Mouse (Mus musculus) MEL (cell line): Measurements from ENCODE around the gene Mrtfb. TPM values are rescaled to one million over a fixed set of nuclear protein-coding genes. Genes with fewer than 3 reads are reported as not detected.

Experiments
- DNase-seq: peaks from one replicate; pipeline ENCODE4 v3.0.0; 2011; ENCODE audit warnings: low read depth, low spot score
- H3K27ac ChIP-seq: 2 replicates; pipeline ENCODE4 v1.5.1; 2012; ENCODE audit warnings: low read depth, mild to moderate bottlenecking, control low read depth, low read length, moderate library complexity; ENCODE audit not compliant: control insufficient read depth
- H3K27me3 ChIP-seq, 2 experiments: fragments of 150-350 bp in 1 of 2; sonication (generic) in 1 of 2; 2 replicates each; pipeline ENCODE4 v1.6.1; 2012; ENCODE audit warnings: low read length in 2 of 2, mild to moderate bottlenecking in 2 of 2, improper control_type of control experiment in 1 of 2, moderate library complexity in 1 of 2; ENCODE audit not compliant: insufficient read depth in 2 of 2, control insufficient read depth in 1 of 2
- H3K36me3 ChIP-seq, 2 experiments: 2 replicates each; pipeline ENCODE4 v1.6.1; 2012 to 2014; ENCODE audit warnings: low read length in 2 of 2, improper control_type of control experiment in 1 of 2, inconsistent platforms in 1 of 2, mild to moderate bottlenecking in 1 of 2; ENCODE audit not compliant: insufficient read depth in 2 of 2, control insufficient read depth in 1 of 2
- H3K4me1 ChIP-seq, 2 experiments: fragments of 150-350 bp in 1 of 2; sonication (generic) in 1 of 2; 2 replicates each; pipeline ENCODE4 v1.6.1; 2012; ENCODE audit warnings: low read length in 2 of 2, improper control_type of control experiment in 1 of 2, mild to moderate bottlenecking in 1 of 2; ENCODE audit not compliant: insufficient read depth in 2 of 2, control insufficient read depth in 1 of 2
- H3K4me3 ChIP-seq, 2 experiments: fragments of 150-350 bp in 1 of 2; sonication (generic) in 1 of 2; 2 replicates each; pipeline ENCODE4 v1.5.1; 2012; ENCODE audit warnings: low read depth in 2 of 2, low read length in 2 of 2, mild to moderate bottlenecking in 2 of 2, moderate library complexity in 2 of 2, control low read depth in 1 of 2, improper control_type of control experiment in 1 of 2; ENCODE audit not compliant: control insufficient read depth in 1 of 2, insufficient read depth in 1 of 2
- H3K79me2 ChIP-seq: 2 replicates; pipeline ENCODE4 v1.6.1; 2012; ENCODE audit warnings: mild to moderate bottlenecking, low read length, moderate library complexity; ENCODE audit not compliant: control insufficient read depth, poor library complexity, insufficient read depth
- H3K9ac ChIP-seq: 2 replicates; pipeline ENCODE4 v1.6.1; 2012; ENCODE audit warnings: low read depth, mild to moderate bottlenecking, control low read depth, low read length, moderate library complexity; ENCODE audit not compliant: control insufficient read depth, poor library complexity, severe bottlenecking
- H3K9me3 ChIP-seq: fragments of 150-350 bp; sonication (generic); replicated peaks from 2 replicates; pipeline ENCODE4 v1.6.1; 2012; ENCODE audit warnings: mild to moderate bottlenecking, low read length, improper control_type of control experiment, moderate library complexity; ENCODE audit not compliant: insufficient read depth
- BHLHE40 ChIP-seq: IDR thresholded peaks from 2 replicates; pipeline ENCODE4 v1.6.1; 2012; ENCODE audit warnings: low read depth, mild to moderate bottlenecking, inconsistent platforms, low read length, improper control_type of control experiment, borderline replicate concordance
- CHD1 ChIP-seq: IDR thresholded peaks from 2 replicates; pipeline ENCODE4 v1.6.1; 2012; ENCODE audit warnings: low read depth, mild to moderate bottlenecking, inconsistent platforms, low read length, improper control_type of control experiment
- CHD2 ChIP-seq: IDR thresholded peaks from 2 replicates; pipeline ENCODE4 v1.6.1; 2011; ENCODE audit warnings: low read length, improper control_type of control experiment
- CTCF ChIP-seq, 3 experiments: IDR thresholded peaks in 2 of 3; conservative IDR thresholded peaks in 1 of 3; 2 replicates each; pipeline ENCODE4 v1.5.1; 2011 to 2012; ENCODE audit warnings: low read length in 3 of 3, low read depth in 2 of 3, mild to moderate bottlenecking in 2 of 3, improper control_type of control experiment in 1 of 3, inconsistent platforms in 1 of 3, mixed read lengths in 1 of 3, moderate library complexity in 1 of 3; ENCODE audit not compliant: control insufficient read depth in 1 of 3, insufficient read depth in 1 of 3, poor library complexity in 1 of 3, severe bottlenecking in 1 of 3
- E2F4 ChIP-seq: IDR thresholded peaks from 2 replicates; pipeline ENCODE4 v1.6.1; 2011; ENCODE audit warnings: low read depth, low read length, improper control_type of control experiment, borderline replicate concordance
- EP300 ChIP-seq, 2 experiments: IDR thresholded peaks; 2 replicates each; pipeline ENCODE4 v1.6.1; 2011; ENCODE audit warnings: improper control_type of control experiment in 2 of 2, low read length in 2 of 2, low read depth in 1 of 2, mild to moderate bottlenecking in 1 of 2
- ETS1 ChIP-seq: IDR thresholded peaks from 2 replicates; pipeline ENCODE4 v1.6.1; 2012; ENCODE audit warnings: low read depth, mild to moderate bottlenecking, inconsistent platforms, low read length, improper control_type of control experiment, moderate library complexity
- GATA1 ChIP-seq: IDR thresholded peaks from 2 replicates; pipeline ENCODE4 v1.6.1; 2011; ENCODE audit warnings: low read depth, low read length, improper control_type of control experiment
- JUND ChIP-seq: IDR thresholded peaks from 2 replicates; pipeline ENCODE4 v1.6.1; 2011; ENCODE audit warnings: low read depth, mild to moderate bottlenecking, improper control_type of control experiment, low read length
- MAFK ChIP-seq: IDR thresholded peaks from 2 replicates; pipeline ENCODE4 v1.6.1; 2011; ENCODE audit warnings: low read depth, mild to moderate bottlenecking, low read length, improper control_type of control experiment, borderline replicate concordance
- MAX ChIP-seq: IDR thresholded peaks from 2 replicates; pipeline ENCODE4 v1.6.1; 2011; ENCODE audit warnings: low read length, improper control_type of control experiment
- MYB ChIP-seq: IDR thresholded peaks from 2 replicates; pipeline ENCODE4 v1.6.1; 2011; ENCODE audit warnings: mild to moderate bottlenecking, low read depth, low read length, improper control_type of control experiment
- MYC ChIP-seq: IDR thresholded peaks from 2 replicates; pipeline ENCODE4 v1.6.1; 2011; ENCODE audit warnings: low read depth, mild to moderate bottlenecking, low read length, improper control_type of control experiment, moderate library complexity
- NELFE ChIP-seq: IDR thresholded peaks from 2 replicates; pipeline ENCODE4 v1.6.1; 2011; ENCODE audit warnings: low read depth, low read length, improper control_type of control experiment
- NRF1 ChIP-seq: IDR thresholded peaks from 2 replicates; pipeline ENCODE4 v1.6.1; 2014; ENCODE audit warnings: low read depth, mild to moderate bottlenecking, inconsistent platforms, low read length, improper control_type of control experiment, moderate library complexity; ENCODE audit not compliant: poor library complexity, insufficient read depth, severe bottlenecking
- POLR2AphosphoS2 ChIP-seq: IDR thresholded peaks from 2 replicates; pipeline ENCODE4 v1.6.1; 2011; ENCODE audit warnings: low read length, improper control_type of control experiment
- RAD21 ChIP-seq: IDR thresholded peaks from 2 replicates; pipeline ENCODE4 v1.6.1; 2011; ENCODE audit warnings: mild to moderate bottlenecking, low read depth, low read length, improper control_type of control experiment
- SIN3A ChIP-seq: IDR thresholded peaks from 2 replicates; pipeline ENCODE4 v1.6.1; 2012; ENCODE audit warnings: low read length, improper control_type of control experiment, inconsistent platforms
- SMC3 ChIP-seq: IDR thresholded peaks from 2 replicates; pipeline ENCODE4 v1.6.1; 2011; ENCODE audit warnings: low read depth, low read length, improper control_type of control experiment
- TAL1 ChIP-seq: IDR thresholded peaks from 2 replicates; pipeline ENCODE4 v1.6.1; 2012; ENCODE audit warnings: mild to moderate bottlenecking, inconsistent platforms, low read length, moderate library complexity, mixed read lengths
- TBP ChIP-seq: IDR thresholded peaks from 2 replicates; pipeline ENCODE4 v1.8.0; 2011; ENCODE audit warnings: low read depth, low read length, improper control_type of control experiment
- TCF12 ChIP-seq: IDR thresholded peaks from 2 replicates; pipeline ENCODE4 v1.6.1; 2014; ENCODE audit warnings: low read depth, mild to moderate bottlenecking, inconsistent platforms, low read length, improper control_type of control experiment, moderate library complexity
- UBTF ChIP-seq: IDR thresholded peaks from 2 replicates; pipeline ENCODE4 v1.6.1; 2012; ENCODE audit warnings: low read depth, mild to moderate bottlenecking, inconsistent platforms, low read length, improper control_type of control experiment, moderate library complexity, borderline replicate concordance; ENCODE audit not compliant: insufficient read depth
- USF1 ChIP-seq: IDR thresholded peaks from 2 replicates; pipeline ENCODE4 v1.6.1; 2014; ENCODE audit warnings: low read depth, mild to moderate bottlenecking, inconsistent platforms, low read length, improper control_type of control experiment, moderate library complexity
- USF2 ChIP-seq, 2 experiments: IDR thresholded peaks; 2 replicates each; pipeline ENCODE4 v1.6.1; 2011 to 2012; ENCODE audit warnings: improper control_type of control experiment in 2 of 2, low read length in 2 of 2, borderline replicate concordance in 1 of 2, inconsistent platforms in 1 of 2, low read depth in 1 of 2, mild to moderate bottlenecking in 1 of 2; ENCODE audit not compliant: insufficient read depth in 1 of 2
- ZC3H11A ChIP-seq: IDR thresholded peaks from 2 replicates; pipeline ENCODE4 v1.6.1; 2012; ENCODE audit warnings: low read depth, mild to moderate bottlenecking, inconsistent platforms, low read length, improper control_type of control experiment
- ZMIZ1 ChIP-seq: IDR thresholded peaks from 2 replicates; pipeline ENCODE4 v1.6.1; 2012; ENCODE audit warnings: low read depth, mild to moderate bottlenecking, inconsistent platforms, low read length, improper control_type of control experiment, moderate library complexity
- polyA plus RNA-seq, 2 experiments: library from polyadenylated mRNA; stranded (reverse) in 1 of 2; unstranded in 1 of 2; fragments of >175 nt in 1 of 2; fragments of >200 nt in 1 of 2; gene quantifications; 2 replicates each; pipeline versions ENCODE4 v1.2.1 to v1.2.4; 2012; ENCODE audit warnings: low replicate concordance in 2 of 2, low read depth in 1 of 2; ENCODE audit not compliant: insufficient read length in 2 of 2, insufficient read depth in 1 of 2, missing spikeins in 1 of 2
- total RNA-seq: library from RNA; depleted of rRNA; stranded (reverse); fragments of 300-350 nt; gene quantifications from 2 replicates; pipeline ENCODE4 v1.2.3, GENCODE M21; 2012

Gene Mrtfb
- total and polyA plus RNA-seq, 3 experiments = 2.7 to 6.6 TPM; not detected in 1

- Histone ChIP-seq H3K4me1 (peaks cover 0 to 2% of the 10 kb centered on the region in 2 experiments; a peak in 2 of 4 replicates), H3K4me3 (no peak overlapping the region), H3K36me3 (peaks cover 0 to 2% of the 10 kb centered on the region in 2 experiments; a peak in 2 of 4 replicates), H3K9ac (no peak overlapping the region), H3K27me3 (no peaks in the 10 kb centered on the region), H3K9me3 (no peaks in the 10 kb centered on the region), H3K79me2 (no peaks in the 10 kb centered on the region), H3K27ac (no peak overlapping the region)
- no peak for TF ChIP-seq CHD1
- no peak for TF ChIP-seq USF1
- no peak for TF ChIP-seq MYC
- no peak for TF ChIP-seq CHD2
- TF ChIP-seq GATA1 = no peak
- TF ChIP-seq SIN3A = no peak
- no peak for TF ChIP-seq TBP
- no peak for TF ChIP-seq ETS1
- no peak for TF ChIP-seq MAFK
- TF ChIP-seq E2F4 = no peak
- no peak for TF ChIP-seq TCF12
- TF ChIP-seq CTCF (IDR thresholded peaks at IDR 0.05 in 2 of 3, conservative IDR thresholded peaks at IDR 0.05 in 1 of 3; ENCODE audit: control insufficient read depth in 1 of 3, insufficient read depth in 1 of 3, low read depth in 2 of 3, low read length in 3 of 3, poor library complexity in 1 of 3, severe bottlenecking in 1 of 3) = peak; percentile 24 to 80 (median 55); a peak in 5 of 6 replicates
- TF ChIP-seq MYB = no peak
- peak; percentile 81 for TF ChIP-seq SMC3
- TF ChIP-seq TAL1 = no peak
- TF ChIP-seq POLR2AphosphoS2 = no peak
- TF ChIP-seq EP300 (IDR thresholded peaks at IDR 0.05; ENCODE audit: low read depth in 1 of 2, low read length in 2 of 2) = no peak
- TF ChIP-seq RAD21 = peak; percentile 80
- TF ChIP-seq MAX = no peak
- TF ChIP-seq JUND = no peak
- no peak for TF ChIP-seq ZMIZ1
- no peak for TF ChIP-seq BHLHE40
- peak; percentile 68 for TF ChIP-seq ZC3H11A
- no peak for TF ChIP-seq NELFE
- no peak for TF ChIP-seq NRF1
- TF ChIP-seq USF2 (IDR thresholded peaks at IDR 0.05; ENCODE audit: borderline replicate concordance in 1 of 2, insufficient read depth in 1 of 2, low read depth in 1 of 2, low read length in 2 of 2) = no peak
- no peak for TF ChIP-seq UBTF
- peak; percentile 66 for DNase-seq
Measured at GRCm38 (mm10) chr16:13409530-13410163, 153.4 kb downstream of the Mrtfb start.
